Mouse (Mus musculus) MEL (cell line): Measurements from ENCODE around the gene Sorcs2. TPM values are rescaled to one million over a fixed set of nuclear protein-coding genes. Genes with fewer than 3 reads are reported as not detected.

Experiments used
- DNase-seq: peaks from one replicate; pipeline ENCODE4 v3.0.0; 2011; ENCODE audit warnings: low read depth, low spot score
- H3K27ac ChIP-seq: 2 replicates; pipeline ENCODE4 v1.5.1; 2012; ENCODE audit warnings: low read depth, mild to moderate bottlenecking, control low read depth, low read length, moderate library complexity; ENCODE audit not compliant: control insufficient read depth
- H3K27me3 ChIP-seq, 2 experiments: fragments of 150-350 bp in 1 of 2; sonication (generic) in 1 of 2; 2 replicates each; pipeline ENCODE4 v1.6.1; 2012; ENCODE audit warnings: low read length in 2 of 2, mild to moderate bottlenecking in 2 of 2, improper control_type of control experiment in 1 of 2, moderate library complexity in 1 of 2; ENCODE audit not compliant: insufficient read depth in 2 of 2, control insufficient read depth in 1 of 2
- H3K36me3 ChIP-seq, 2 experiments: 2 replicates each; pipeline ENCODE4 v1.6.1; 2012 to 2014; ENCODE audit warnings: low read length in 2 of 2, improper control_type of control experiment in 1 of 2, inconsistent platforms in 1 of 2, mild to moderate bottlenecking in 1 of 2; ENCODE audit not compliant: insufficient read depth in 2 of 2, control insufficient read depth in 1 of 2
- H3K4me1 ChIP-seq, 2 experiments: fragments of 150-350 bp in 1 of 2; sonication (generic) in 1 of 2; 2 replicates each; pipeline ENCODE4 v1.6.1; 2012; ENCODE audit warnings: low read length in 2 of 2, improper control_type of control experiment in 1 of 2, mild to moderate bottlenecking in 1 of 2; ENCODE audit not compliant: insufficient read depth in 2 of 2, control insufficient read depth in 1 of 2
- H3K4me3 ChIP-seq, 2 experiments: fragments of 150-350 bp in 1 of 2; sonication (generic) in 1 of 2; 2 replicates each; pipeline ENCODE4 v1.5.1; 2012; ENCODE audit warnings: low read depth in 2 of 2, low read length in 2 of 2, mild to moderate bottlenecking in 2 of 2, moderate library complexity in 2 of 2, control low read depth in 1 of 2, improper control_type of control experiment in 1 of 2; ENCODE audit not compliant: control insufficient read depth in 1 of 2, insufficient read depth in 1 of 2
- H3K79me2 ChIP-seq: 2 replicates; pipeline ENCODE4 v1.6.1; 2012; ENCODE audit warnings: mild to moderate bottlenecking, low read length, moderate library complexity; ENCODE audit not compliant: control insufficient read depth, poor library complexity, insufficient read depth
- H3K9ac ChIP-seq: 2 replicates; pipeline ENCODE4 v1.6.1; 2012; ENCODE audit warnings: low read depth, mild to moderate bottlenecking, control low read depth, low read length, moderate library complexity; ENCODE audit not compliant: control insufficient read depth, poor library complexity, severe bottlenecking
- H3K9me3 ChIP-seq: fragments of 150-350 bp; sonication (generic); replicated peaks from 2 replicates; pipeline ENCODE4 v1.6.1; 2012; ENCODE audit warnings: mild to moderate bottlenecking, low read length, improper control_type of control experiment, moderate library complexity; ENCODE audit not compliant: insufficient read depth
- BHLHE40 ChIP-seq: IDR thresholded peaks from 2 replicates; pipeline ENCODE4 v1.6.1; 2012; ENCODE audit warnings: low read depth, mild to moderate bottlenecking, inconsistent platforms, low read length, improper control_type of control experiment, borderline replicate concordance
- CTCF ChIP-seq, 3 experiments: IDR thresholded peaks in 2 of 3; conservative IDR thresholded peaks in 1 of 3; 2 replicates each; pipeline ENCODE4 v1.5.1; 2011 to 2012; ENCODE audit warnings: low read length in 3 of 3, low read depth in 2 of 3, mild to moderate bottlenecking in 2 of 3, improper control_type of control experiment in 1 of 3, inconsistent platforms in 1 of 3, mixed read lengths in 1 of 3, moderate library complexity in 1 of 3; ENCODE audit not compliant: control insufficient read depth in 1 of 3, insufficient read depth in 1 of 3, poor library complexity in 1 of 3, severe bottlenecking in 1 of 3
- ETS1 ChIP-seq: IDR thresholded peaks from 2 replicates; pipeline ENCODE4 v1.6.1; 2012; ENCODE audit warnings: low read depth, mild to moderate bottlenecking, inconsistent platforms, low read length, improper control_type of control experiment, moderate library complexity
- HCFC1 ChIP-seq: IDR thresholded peaks from 2 replicates; pipeline ENCODE4 v1.6.1; 2012; ENCODE audit warnings: low read depth, mild to moderate bottlenecking, inconsistent platforms, low read length, improper control_type of control experiment, moderate library complexity
- KAT2A ChIP-seq: conservative IDR thresholded peaks from 2 replicates; pipeline ENCODE4 v1.6.1; 2012; ENCODE audit warnings: low read depth, low read length, improper control_type of control experiment, inconsistent platforms
- MAZ ChIP-seq: IDR thresholded peaks from 2 replicates; pipeline ENCODE4 v1.6.1; 2012; ENCODE audit warnings: low read depth, mild to moderate bottlenecking, inconsistent platforms, low read length, improper control_type of control experiment
- MEF2A ChIP-seq: IDR thresholded peaks from 2 replicates; pipeline ENCODE4 v1.6.1; 2014; ENCODE audit warnings: low read depth, mild to moderate bottlenecking, inconsistent platforms, low read length, improper control_type of control experiment; ENCODE audit not compliant: poor library complexity, insufficient replicate concordance, severe bottlenecking; ENCODE audit errors: extremely low read depth
- MXI1 ChIP-seq: IDR thresholded peaks from 2 replicates; pipeline ENCODE4 v1.6.1; 2011; ENCODE audit warnings: mild to moderate bottlenecking, low read depth, low read length, improper control_type of control experiment
- MYC ChIP-seq: IDR thresholded peaks from 2 replicates; pipeline ENCODE4 v1.6.1; 2011; ENCODE audit warnings: low read depth, mild to moderate bottlenecking, low read length, improper control_type of control experiment, moderate library complexity
- POLR2AphosphoS2 ChIP-seq: IDR thresholded peaks from 2 replicates; pipeline ENCODE4 v1.6.1; 2011; ENCODE audit warnings: low read length, improper control_type of control experiment
- POLR2AphosphoS5 ChIP-seq: IDR thresholded peaks from 2 replicates; pipeline ENCODE4 v1.6.1; 2012; ENCODE audit warnings: low read depth, borderline replicate concordance, mild to moderate bottlenecking, inconsistent platforms, low read length, moderate library complexity, mixed read lengths
- RCOR1 ChIP-seq: IDR thresholded peaks from 2 replicates; pipeline ENCODE4 v1.6.1; 2012; ENCODE audit warnings: low read depth, mild to moderate bottlenecking, inconsistent platforms, low read length, improper control_type of control experiment
- SIN3A ChIP-seq: IDR thresholded peaks from 2 replicates; pipeline ENCODE4 v1.6.1; 2012; ENCODE audit warnings: low read length, improper control_type of control experiment, inconsistent platforms
- SMC3 ChIP-seq: IDR thresholded peaks from 2 replicates; pipeline ENCODE4 v1.6.1; 2011; ENCODE audit warnings: low read depth, low read length, improper control_type of control experiment
- TAL1 ChIP-seq: IDR thresholded peaks from 2 replicates; pipeline ENCODE4 v1.6.1; 2012; ENCODE audit warnings: mild to moderate bottlenecking, inconsistent platforms, low read length, moderate library complexity, mixed read lengths
- UBTF ChIP-seq: IDR thresholded peaks from 2 replicates; pipeline ENCODE4 v1.6.1; 2012; ENCODE audit warnings: low read depth, mild to moderate bottlenecking, inconsistent platforms, low read length, improper control_type of control experiment, moderate library complexity, borderline replicate concordance; ENCODE audit not compliant: insufficient read depth
- USF2 ChIP-seq, 2 experiments: IDR thresholded peaks; 2 replicates each; pipeline ENCODE4 v1.6.1; 2011 to 2012; ENCODE audit warnings: improper control_type of control experiment in 2 of 2, low read length in 2 of 2, borderline replicate concordance in 1 of 2, inconsistent platforms in 1 of 2, low read depth in 1 of 2, mild to moderate bottlenecking in 1 of 2; ENCODE audit not compliant: insufficient read depth in 1 of 2
- ZC3H11A ChIP-seq: IDR thresholded peaks from 2 replicates; pipeline ENCODE4 v1.6.1; 2012; ENCODE audit warnings: low read depth, mild to moderate bottlenecking, inconsistent platforms, low read length, improper control_type of control experiment
- ZKSCAN1 ChIP-seq: IDR thresholded peaks from 2 replicates; pipeline ENCODE4 v1.6.1; 2012; ENCODE audit warnings: low read depth, mild to moderate bottlenecking, inconsistent platforms, low read length, improper control_type of control experiment, moderate library complexity
- ZMIZ1 ChIP-seq: IDR thresholded peaks from 2 replicates; pipeline ENCODE4 v1.6.1; 2012; ENCODE audit warnings: low read depth, mild to moderate bottlenecking, inconsistent platforms, low read length, improper control_type of control experiment, moderate library complexity
- polyA plus RNA-seq, 2 experiments: library from polyadenylated mRNA; stranded (reverse) in 1 of 2; unstranded in 1 of 2; fragments of >175 nt in 1 of 2; fragments of >200 nt in 1 of 2; gene quantifications; 2 replicates each; pipeline versions ENCODE4 v1.2.1 to v1.2.4; 2012; ENCODE audit warnings: low replicate concordance in 2 of 2, low read depth in 1 of 2; ENCODE audit not compliant: insufficient read length in 2 of 2, insufficient read depth in 1 of 2, missing spikeins in 1 of 2
- total RNA-seq: library from RNA; depleted of rRNA; stranded (reverse); fragments of 300-350 nt; gene quantifications from 2 replicates; pipeline ENCODE4 v1.2.3, GENCODE M21; 2012

The Sorcs2 gene
- total and polyA plus RNA-seq, 3 experiments: not detected

DNA sequence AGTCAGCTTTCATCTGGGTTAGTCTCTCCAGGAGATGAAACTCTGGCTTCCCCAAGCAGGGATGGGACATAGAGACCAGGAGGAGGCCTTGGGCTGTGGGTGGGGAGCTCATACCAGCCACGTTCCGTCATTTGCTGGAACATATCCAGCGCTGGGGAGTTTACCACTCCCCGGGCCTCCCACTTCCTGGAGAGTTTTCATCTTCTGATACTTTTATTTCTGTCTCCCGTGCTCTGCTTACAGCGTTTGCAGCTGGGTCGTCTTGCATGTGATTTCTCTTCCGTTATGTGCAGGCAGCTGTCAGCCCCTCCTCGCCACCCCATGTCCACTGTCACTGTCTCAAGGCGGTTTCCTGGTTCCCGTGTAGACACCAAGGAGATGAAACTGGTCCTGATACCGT is 424.1 kb downstream of the Sorcs2 start:
- Histone ChIP-seq H3K9me3 (no peaks in the 10 kb centered on the region), H3K79me2 (no peaks in the 10 kb centered on the region), H3K9ac (no peak overlapping the region), H3K27me3 (no peaks in the 10 kb centered on the region), H3K36me3 (no peaks in the 10 kb centered on the region), H3K4me1 (no peaks in the 10 kb centered on the region)
- no peak for DNase-seq
- TF ChIP-seq UBTF (no peak), ZMIZ1 (no peak), MAZ (no peak), RCOR1 (no peak), KAT2A (no peak), MYC (no peak), ZKSCAN1 (no peak)
- TF ChIP-seq, all 39 proteins: peak for 0
- Histone ChIP-seq H3K27ac (no peak overlapping the region), H3K4me3 (no peak overlapping the region)

DNA sequence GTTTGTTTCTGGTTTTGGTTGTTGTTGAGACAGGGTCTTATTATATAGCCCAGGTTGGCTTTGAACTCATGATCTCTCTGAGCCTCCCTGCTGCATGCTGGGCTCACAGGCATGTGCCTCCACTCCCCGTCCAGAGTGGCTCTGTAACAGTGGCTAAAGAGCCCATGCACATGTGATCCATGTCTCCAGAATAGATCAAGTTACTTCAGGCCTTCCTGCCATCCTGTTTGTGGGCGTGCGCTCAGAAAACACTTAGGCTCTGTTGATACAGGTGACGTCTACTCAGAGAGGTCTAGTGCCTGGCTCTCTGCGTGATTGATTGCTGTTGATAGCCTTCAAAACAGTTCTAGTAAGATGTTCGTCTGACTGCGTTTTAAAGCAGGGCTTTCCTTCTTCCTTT is 425.2 kb downstream of the Sorcs2 start:
- H3K4me1 ChIP-seq: no peaks in the 10 kb centered on the region
- H3K9me3 ChIP-seq: no peaks in the 10 kb centered on the region
- no peaks in the 10 kb centered on the region for H3K36me3 ChIP-seq
- no peak overlapping the region for H3K27ac ChIP-seq
- TF ChIP-seq POLR2AphosphoS5 (no peak), TAL1 (no peak), MYC (no peak), MXI1 (no peak), BHLHE40 (no peak), POLR2AphosphoS2 (no peak), ETS1 (no peak), USF2 (IDR thresholded peaks at IDR 0.05; ENCODE audit: borderline replicate concordance in 1 of 2, insufficient read depth in 1 of 2, low read depth in 1 of 2, low read length in 2 of 2) (no peak), SMC3 (no peak), HCFC1 (no peak), CTCF (IDR thresholded peaks at IDR 0.05 in 2 of 3, conservative IDR thresholded peaks at IDR 0.05 in 1 of 3; ENCODE audit: control insufficient read depth in 1 of 3, insufficient read depth in 1 of 3, low read depth in 2 of 3, low read length in 3 of 3, poor library complexity in 1 of 3, severe bottlenecking in 1 of 3) (no peak), UBTF (no peak), KAT2A (no peak), ZC3H11A (no peak), RCOR1 (no peak), MEF2A (no peak), SIN3A (no peak)
- DNase-seq: no peak
- H3K79me2 ChIP-seq: no peaks in the 10 kb centered on the region
- no peak overlapping the region for H3K9ac ChIP-seq
- no peak overlapping the region for H3K4me3 ChIP-seq
- H3K27me3 ChIP-seq: no peaks in the 10 kb centered on the region
